Mouse (Mus musculus) heart, embryonic 10.5 days (tissue): ENCODE results near the gene Zfp574. TPM values are rescaled to one million over a fixed set of nuclear protein-coding genes. Genes with fewer than 3 reads are reported as not detected.

Source experiments
- DNase-seq: peaks from one replicate; pipeline ENCODE4 v3.0.0-alpha.2; 2017; ENCODE audit warnings: low spot score
- H3K27ac ChIP-seq: fragments of 300-500 bp; sonication (generic); 2 replicates; pipeline ENCODE4 v1.5.1; 2016; ENCODE audit warnings: mild to moderate bottlenecking
- H3K27me3 ChIP-seq: fragments of 300-500 bp; sonication (generic); 2 replicates; pipeline ENCODE4 v1.6.1; 2016; ENCODE audit warnings: mild to moderate bottlenecking; ENCODE audit not compliant: poor library complexity, insufficient read depth, severe bottlenecking
- H3K36me3 ChIP-seq: fragments of 300-500 bp; sonication (generic); 2 replicates; pipeline ENCODE4 v1.6.1; 2016; ENCODE audit warnings: mild to moderate bottlenecking, moderate library complexity
- H3K4me1 ChIP-seq: fragments of 300-500 bp; sonication (generic); 2 replicates; pipeline ENCODE4 v1.6.1; 2016; ENCODE audit warnings: mild to moderate bottlenecking
- H3K4me3 ChIP-seq: fragments of 300-500 bp; sonication (generic); 2 replicates; pipeline ENCODE4 v1.5.1; 2016; ENCODE audit warnings: mild to moderate bottlenecking, moderate library complexity
- H3K9me3 ChIP-seq: fragments of 300-500 bp; sonication (generic); 2 replicates; pipeline ENCODE4 v1.6.1; 2016; ENCODE audit warnings: mild to moderate bottlenecking, moderate library complexity
- WGBS: fragments of 180-500 bp; shearing (Covaris S2); methylation state at CpG from one replicate; pipeline ENCODE4 v1.1.7; 2016; 5-methylcytosine and 5-hydroxymethylcytosine counted together
- polyA plus RNA-seq: library from polyadenylated mRNA; unstranded; fragments of >200 nt; fragmentation: Nextera tagmentation; extraction: Ambion mirVana; gene quantifications from 2 replicates; pipeline ENCODE4 v1.2.1, GENCODE M21; 2016

The Zfp574 gene
- polyA plus RNA-seq, 1 experiment from 2014 or later: 30.2 TPM

DNA sequence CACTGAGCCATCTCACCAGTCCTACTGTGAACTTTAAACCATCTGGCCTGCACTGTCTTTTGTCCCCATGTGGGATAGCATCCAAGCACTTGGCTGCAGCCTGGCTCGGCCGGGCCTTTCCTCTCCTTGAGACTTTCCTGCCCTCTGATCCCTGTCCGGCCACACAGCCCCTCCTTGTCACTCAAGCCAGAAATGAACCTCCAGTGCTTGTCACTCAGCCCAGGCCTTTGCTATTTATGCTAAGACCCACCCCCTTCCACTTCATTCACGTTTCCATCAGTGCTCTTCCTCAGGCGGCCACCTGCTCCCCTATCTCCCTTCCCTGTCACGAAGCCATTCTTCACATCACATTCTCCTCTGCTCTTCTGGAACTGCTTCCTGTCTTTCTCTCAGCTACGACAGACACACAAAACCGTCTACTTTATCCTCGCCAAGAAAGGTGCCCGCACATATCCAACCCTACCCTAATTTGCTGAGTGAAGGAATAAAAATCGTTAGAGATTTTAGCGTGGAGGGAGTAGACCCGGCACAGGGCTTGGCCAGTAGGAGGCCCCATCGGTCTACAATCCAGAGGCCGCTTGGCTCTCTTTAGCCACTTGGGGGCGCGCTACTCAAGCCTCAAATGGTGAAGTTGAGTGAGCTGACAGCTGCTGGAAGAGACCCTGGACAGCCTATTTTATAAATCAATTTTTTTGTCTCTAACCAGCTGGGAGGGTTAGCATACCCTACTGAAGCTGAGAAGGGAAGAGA, 33.2 kb downstream of the Zfp574 start:
- H3K27me3 ChIP-seq: peaks cover 18% of the 10 kb centered on the region; the same call in 1 of the 2 replicates
- H3K9me3 ChIP-seq: no peaks in the 10 kb centered on the region
- H3K36me3 ChIP-seq: no peaks in the 10 kb centered on the region
- DNase-seq: peak; percentile 88
- no peak overlapping the region for H3K4me3 ChIP-seq
- no peak overlapping the region for H3K27ac ChIP-seq
- H3K4me1 ChIP-seq: peaks cover 28% of the 10 kb centered on the region
- 15% methylated on average over 17 of the region's 17 CpGs for WGBS

DNA sequence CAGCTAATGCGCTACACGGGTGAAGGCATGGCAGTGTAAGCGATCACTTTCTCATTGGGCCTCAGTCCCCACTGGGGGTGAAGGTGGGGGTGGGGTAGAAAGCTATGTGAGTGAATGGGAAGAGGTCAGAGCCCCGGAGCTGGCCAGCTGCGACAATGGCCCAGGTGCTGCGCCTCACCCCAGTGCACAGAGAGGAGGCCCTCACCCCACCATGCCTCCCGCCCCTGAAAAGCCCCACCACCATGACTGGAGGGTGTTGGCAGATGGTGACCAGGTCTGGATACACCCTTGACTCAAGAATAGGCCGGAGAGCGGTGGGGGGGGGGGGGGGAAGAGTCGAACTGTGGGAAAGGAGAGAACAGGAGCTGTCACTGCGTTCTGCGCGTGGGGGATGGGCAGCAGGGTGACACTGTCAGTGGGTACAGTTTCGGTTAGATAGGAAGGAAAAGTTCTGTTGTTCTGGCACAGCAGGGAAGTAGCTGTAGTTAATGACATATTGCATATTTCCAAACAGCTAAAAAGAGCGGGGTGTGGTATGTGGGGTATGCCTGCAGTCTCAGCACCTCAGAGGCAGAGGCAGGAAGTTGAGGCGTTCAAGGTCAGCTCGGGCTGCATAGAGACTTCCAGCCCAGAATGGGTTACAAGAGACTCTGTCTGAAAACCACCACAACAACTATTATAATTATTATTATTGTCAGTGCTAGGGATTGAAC, 34.6 kb downstream of the Zfp574 start:
- DNase-seq: peak; percentile 81
- Histone ChIP-seq H3K27ac (peak overlapping the region; percentile 77), H3K27me3 (peaks cover 18% of the 10 kb centered on the region; the same call in 1 of the 2 replicates), H3K4me3 (peak overlapping the region; percentile 27; the same call in 1 of the 2 replicates), H3K4me1 (peaks cover 29% of the 10 kb centered on the region), H3K9me3 (no peaks in the 10 kb centered on the region), H3K36me3 (no peaks in the 10 kb centered on the region)
- 34% methylated on average over 16 of the region's 17 CpGs for WGBS

DNA sequence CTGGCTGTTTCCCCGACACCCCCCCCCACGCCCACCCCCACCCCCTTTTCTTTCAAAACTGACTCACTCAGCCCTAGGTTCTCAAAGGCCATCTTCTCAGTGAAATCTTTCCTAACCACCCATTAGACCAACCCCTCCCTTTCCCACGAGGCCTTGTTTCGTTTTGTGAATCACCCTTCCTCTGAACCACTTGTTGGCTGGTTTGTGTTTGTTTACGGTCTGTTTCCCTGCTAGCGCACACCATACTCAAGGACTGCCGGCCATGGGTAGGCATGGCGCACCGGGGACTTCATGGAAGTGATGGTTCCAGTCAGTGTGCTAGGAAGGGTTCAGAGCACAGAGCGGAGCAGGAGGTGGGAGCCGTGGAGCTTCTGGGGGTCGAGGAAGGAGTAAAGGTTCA, 37.0 kb downstream of the Zfp574 start:
- H3K4me3 ChIP-seq: no peak overlapping the region
- 75% methylated on average over 12 of the region's 12 CpGs for WGBS
- DNase-seq: no peak
- H3K27me3 ChIP-seq: peaks cover 8% of the 10 kb centered on the region; the same call in 1 of the 2 replicates
- H3K36me3 ChIP-seq: no peaks in the 10 kb centered on the region
- H3K27ac ChIP-seq: no peak overlapping the region
- H3K9me3 ChIP-seq: no peaks in the 10 kb centered on the region
- H3K4me1 ChIP-seq: peaks cover 29% of the 10 kb centered on the region

DNA sequence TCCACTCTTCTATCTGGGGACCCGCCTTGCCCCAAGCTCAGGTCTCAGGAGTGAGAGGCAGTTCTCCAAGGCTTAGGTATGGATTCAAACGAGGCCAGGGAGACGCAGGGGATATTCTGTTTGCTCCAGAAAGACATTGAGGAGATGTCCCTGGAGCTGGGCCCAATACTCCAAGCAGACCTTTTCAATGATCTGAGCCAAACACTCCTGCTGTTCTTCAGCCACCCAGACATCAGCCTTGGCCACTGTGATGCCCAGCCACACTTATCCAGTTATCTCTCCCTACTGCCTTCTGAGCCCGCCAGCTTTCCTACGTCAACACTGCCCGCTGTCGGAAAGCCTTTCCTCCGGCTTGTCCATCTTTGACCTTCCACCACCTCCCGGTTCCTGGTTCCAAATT, 38.0 kb downstream of the Zfp574 start:
- peaks cover 10% of the 10 kb centered on the region for H3K27me3 ChIP-seq
- no peak overlapping the region for H3K27ac ChIP-seq
- no peaks in the 10 kb centered on the region for H3K9me3 ChIP-seq
- H3K4me1 ChIP-seq: peaks cover 28% of the 10 kb centered on the region
- no peaks in the 10 kb centered on the region for H3K36me3 ChIP-seq
- WGBS: 70% methylated on average over 9 of the region's 9 CpGs
- H3K4me3 ChIP-seq: no peak overlapping the region
- DNase-seq: no peak

DNA sequence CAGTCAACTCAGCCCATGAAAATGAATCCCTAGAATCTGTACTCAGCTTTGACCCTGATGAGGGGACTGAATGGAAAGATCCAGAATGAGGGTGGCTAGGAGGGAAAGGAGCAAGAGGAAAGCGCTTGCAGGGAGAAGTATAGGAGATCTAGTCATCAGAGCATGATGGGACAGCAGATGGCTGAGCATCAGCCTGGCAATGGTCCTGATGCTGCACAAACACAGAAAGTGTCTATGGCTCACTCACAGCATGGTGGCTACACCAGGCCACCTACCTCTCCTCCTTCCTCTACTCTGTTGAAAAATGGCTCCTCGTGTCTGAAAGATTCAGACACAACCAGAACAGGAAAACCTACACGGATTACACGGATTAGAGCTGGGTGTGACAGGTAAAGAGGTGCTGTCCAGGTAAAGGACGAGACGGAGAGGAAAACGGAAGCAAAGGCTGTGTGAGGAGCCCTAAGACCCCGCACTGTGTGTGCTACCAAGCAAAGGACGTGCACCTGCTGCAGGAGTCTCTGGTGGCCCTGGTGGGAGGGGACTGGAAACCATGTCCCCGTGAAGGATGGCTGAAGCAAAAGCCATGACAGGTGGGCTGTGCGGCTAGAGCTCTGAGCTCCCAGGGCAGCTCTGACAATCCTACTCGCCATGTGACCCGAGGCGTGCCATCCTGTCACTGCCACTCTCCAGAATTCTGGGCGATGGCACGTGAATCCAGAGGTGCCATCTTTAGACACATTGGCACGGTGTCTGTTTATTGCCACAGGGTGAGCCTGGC, 40.0 kb downstream of the Zfp574 start:
- DNase-seq: no peak
- no peaks in the 10 kb centered on the region for H3K9me3 ChIP-seq
- WGBS: 84% methylated on average over 17 of the region's 17 CpGs
- H3K4me3 ChIP-seq: no peak overlapping the region
- peaks cover 25% of the 10 kb centered on the region for H3K27me3 ChIP-seq
- H3K27ac ChIP-seq: no peak overlapping the region
- peaks cover 18% of the 10 kb centered on the region for H3K4me1 ChIP-seq
- H3K36me3 ChIP-seq: no peaks in the 10 kb centered on the region

DNA sequence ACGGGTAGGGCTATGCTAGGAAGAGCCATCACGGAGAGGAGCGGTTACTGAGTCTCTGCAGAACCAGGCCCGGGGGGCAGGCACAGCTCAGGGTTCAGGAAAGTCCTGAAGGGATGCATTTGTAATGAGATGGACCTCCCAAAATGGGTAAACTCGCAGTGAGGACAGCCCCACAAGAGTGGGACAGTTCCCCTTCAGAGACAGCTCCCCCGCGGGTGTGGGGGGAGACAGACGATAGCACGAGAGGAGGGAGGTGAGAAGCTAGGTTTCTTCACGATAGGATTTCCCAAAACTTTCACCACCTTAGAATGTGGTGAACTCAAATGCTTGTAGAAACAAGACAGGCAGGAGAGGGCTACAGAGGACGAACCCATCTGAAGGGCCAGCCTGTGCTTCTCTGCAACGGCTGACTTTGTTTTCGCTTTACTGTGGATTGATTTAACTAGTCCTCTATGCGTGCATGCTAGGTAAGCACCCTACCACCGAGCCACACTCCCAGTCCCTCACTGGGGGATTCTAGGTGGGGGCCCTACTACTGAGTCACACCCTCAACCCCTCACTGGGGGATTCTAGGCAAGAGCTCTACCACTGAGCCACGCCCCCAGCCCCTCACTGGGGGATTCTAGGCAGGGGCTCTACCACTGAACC, 40.7 kb downstream of the Zfp574 start:
- H3K9me3 ChIP-seq: no peaks in the 10 kb centered on the region
- H3K36me3 ChIP-seq: no peaks in the 10 kb centered on the region
- H3K27ac ChIP-seq: no peak overlapping the region
- 77% methylated on average over 16 of the region's 16 CpGs for WGBS
- peaks cover 25% of the 10 kb centered on the region for H3K27me3 ChIP-seq
- no peak overlapping the region for H3K4me3 ChIP-seq
- DNase-seq: no peak
- peaks cover 12% of the 10 kb centered on the region for H3K4me1 ChIP-seq

DNA sequence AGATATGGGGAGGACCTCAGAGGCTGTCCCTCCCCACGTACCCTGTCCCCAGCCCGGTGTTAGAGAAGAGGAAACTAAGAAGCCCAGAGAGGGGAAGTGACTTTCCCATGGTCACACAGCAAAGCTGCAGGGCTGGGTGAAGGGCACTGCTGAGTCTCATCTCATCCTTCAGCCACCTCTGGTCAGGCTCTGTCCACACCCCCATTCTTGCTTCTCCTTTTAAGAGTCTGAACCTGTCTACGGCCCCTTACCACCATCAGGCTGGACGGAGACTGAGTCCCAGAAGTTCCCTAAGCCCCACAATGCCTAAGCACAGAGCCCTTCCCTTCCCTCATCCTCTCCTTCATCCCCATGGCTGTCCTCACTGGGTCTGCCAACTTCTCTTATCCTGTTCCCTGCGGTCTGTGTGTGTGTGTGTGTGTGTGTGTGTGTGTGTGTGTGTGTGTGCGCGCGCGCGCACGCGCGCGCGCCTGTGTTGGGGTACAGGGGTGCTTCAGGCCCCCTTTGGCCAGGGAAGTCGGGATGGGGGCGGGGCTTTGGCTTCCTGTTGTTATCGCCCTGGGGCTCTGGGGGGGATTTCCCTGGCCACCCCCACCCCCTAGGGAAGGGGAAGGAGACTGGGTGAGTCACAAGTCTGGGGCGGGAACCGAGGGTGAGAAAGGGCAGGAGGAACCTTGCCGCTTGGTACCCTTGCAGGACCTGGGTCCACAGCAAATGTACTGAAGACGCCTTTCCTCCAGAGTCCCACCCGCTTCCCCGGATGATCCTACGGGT, 47.9 kb downstream of the Zfp574 start:
- Histone ChIP-seq H3K4me3 (no peak overlapping the region), H3K9me3 (no peaks in the 10 kb centered on the region), H3K27ac (0 out of 2 replicates have a peak overlapping the region, but pooled peaks have one; percentile 10), H3K36me3 (no peaks in the 10 kb centered on the region), H3K4me1 (peaks cover 26% of the 10 kb centered on the region), H3K27me3 (peaks cover 19% of the 10 kb centered on the region)
- WGBS: 62% methylated on average over 25 of the region's 25 CpGs
- DNase-seq: no peak

DNA sequence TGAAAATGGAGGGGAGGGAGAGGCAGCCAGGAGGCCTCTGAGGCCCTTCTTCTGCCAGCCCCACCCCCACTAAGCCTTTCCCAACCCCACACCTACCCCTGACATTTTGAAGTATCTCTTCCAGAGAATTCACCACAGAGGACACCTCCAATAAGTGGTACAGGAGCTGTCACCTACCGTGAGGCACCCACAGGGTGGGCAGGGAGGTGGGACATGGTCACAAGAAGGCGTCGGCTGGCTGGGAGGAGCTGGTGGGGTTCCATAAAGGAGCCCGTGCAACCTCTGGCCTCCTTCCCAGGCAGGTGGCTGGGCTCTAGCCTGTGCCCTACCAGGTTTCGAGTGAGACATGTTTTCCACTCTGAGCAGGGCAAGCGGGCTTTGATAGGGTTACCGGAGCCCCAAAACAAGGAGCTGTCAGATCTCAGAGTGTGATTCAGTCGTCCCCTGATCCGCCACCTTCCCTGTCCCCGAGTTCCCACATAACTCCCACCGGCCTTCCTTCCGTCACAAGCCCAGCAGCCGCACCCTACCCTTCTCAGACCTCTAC, 48.9 kb downstream of the Zfp574 start:
- no peak overlapping the region for H3K4me3 ChIP-seq
- H3K27me3 ChIP-seq: peaks cover 8% of the 10 kb centered on the region
- peaks cover 22% of the 10 kb centered on the region for H3K4me1 ChIP-seq
- peak overlapping the region; percentile 8; the same call in 1 of the 2 replicates for H3K27ac ChIP-seq
- WGBS: 63% methylated on average over 13 of the region's 13 CpGs
- no peaks in the 10 kb centered on the region for H3K9me3 ChIP-seq
- H3K36me3 ChIP-seq: no peaks in the 10 kb centered on the region
- DNase-seq: no peak

DNA sequence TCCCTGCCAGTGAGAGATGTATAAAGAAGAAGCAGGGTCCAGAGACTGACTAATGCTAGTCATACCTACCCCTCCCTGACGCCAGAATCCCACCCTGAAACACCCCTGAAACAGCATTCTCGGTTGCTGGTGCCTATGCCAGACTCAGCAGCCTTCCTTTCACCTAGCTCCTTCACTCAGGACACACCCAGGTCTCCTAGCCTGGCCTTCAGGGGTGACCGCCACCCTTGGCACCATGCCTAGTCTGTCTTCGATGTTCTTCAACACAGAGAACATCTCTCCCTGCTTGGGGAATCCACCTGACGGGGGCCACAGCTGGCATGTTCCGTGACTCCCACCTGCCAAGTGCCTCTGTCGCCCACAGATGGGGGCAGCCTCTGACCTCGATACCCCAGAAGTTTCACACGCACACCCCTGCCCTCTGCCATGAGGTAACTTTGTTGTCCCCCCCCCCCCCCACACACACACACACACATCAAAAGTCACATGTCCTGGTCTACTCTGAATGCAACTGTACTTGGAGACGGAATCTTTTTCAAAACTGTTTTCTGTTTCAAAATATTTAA, 53.4 kb downstream of the Zfp574 start:
- Histone ChIP-seq H3K9me3 (no peaks in the 10 kb centered on the region), H3K36me3 (no peaks in the 10 kb centered on the region), H3K4me3 (no peak overlapping the region), H3K27ac (no peak overlapping the region), H3K27me3 (peaks cover 25% of the 10 kb centered on the region), H3K4me1 (peaks cover 6% of the 10 kb centered on the region)
- no peak for DNase-seq
- WGBS: 79% methylated on average over 10 of the region's 10 CpGs

DNA sequence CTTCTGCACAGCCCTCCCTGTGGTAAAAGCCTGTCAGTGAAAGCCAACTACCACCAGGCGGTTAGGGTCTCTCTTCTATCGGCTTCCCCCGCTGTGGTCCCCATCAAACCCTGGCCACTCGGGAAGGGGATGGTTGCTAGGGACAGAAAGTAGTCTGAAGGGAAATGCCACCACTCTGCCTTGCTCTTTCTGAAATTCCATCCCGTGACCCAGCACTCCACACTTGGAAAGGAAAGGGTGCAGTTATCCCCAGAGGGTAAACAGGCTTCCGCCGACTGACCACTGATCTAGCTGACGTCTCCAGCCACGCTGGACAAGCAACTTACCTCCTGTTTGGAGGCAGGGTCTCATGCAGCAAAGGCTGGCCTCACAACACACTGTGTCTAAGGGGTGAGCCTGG, 55.6 kb downstream of the Zfp574 start:
- Histone ChIP-seq H3K4me1 (peaks cover 8% of the 10 kb centered on the region), H3K27ac (no peak overlapping the region), H3K27me3 (peaks cover 44% of the 10 kb centered on the region), H3K36me3 (no peaks in the 10 kb centered on the region), H3K4me3 (no peak overlapping the region), H3K9me3 (no peaks in the 10 kb centered on the region)
- no peak for DNase-seq
- 59% methylated on average over 9 of the region's 9 CpGs for WGBS

DNA sequence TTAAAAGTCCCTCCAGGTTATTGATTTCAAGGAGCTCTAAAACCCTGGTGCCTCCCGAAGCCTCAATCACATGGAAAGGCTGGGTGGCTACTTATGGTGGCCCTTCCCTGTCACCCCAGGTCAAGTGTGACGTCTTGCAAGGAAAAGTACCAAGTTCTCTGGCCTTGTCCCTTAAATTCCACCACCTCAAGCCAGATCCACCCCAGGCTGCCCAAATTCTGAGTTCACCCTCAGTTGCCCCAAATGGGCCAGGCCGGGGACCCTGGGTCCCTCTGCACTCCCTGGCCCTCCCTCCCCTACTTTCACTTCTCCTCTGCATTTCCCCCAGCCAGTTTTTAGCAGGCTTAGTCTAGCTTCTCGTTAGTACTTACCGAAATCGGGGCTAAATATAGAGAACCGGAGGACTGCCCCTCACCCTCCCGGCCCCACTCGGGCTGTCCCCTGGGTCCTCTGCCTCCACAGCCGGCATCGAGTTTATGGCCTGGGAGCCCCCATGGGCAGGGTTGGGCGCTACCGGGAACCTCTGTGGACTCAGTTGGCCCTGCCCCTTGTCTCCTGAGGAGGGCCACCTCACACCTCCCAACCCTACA, 57.1 kb downstream of the Zfp574 start:
- Histone ChIP-seq H3K4me3 (no peak overlapping the region), H3K4me1 (peaks cover 12% of the 10 kb centered on the region), H3K9me3 (no peaks in the 10 kb centered on the region), H3K27me3 (peaks cover 59% of the 10 kb centered on the region), H3K36me3 (no peaks in the 10 kb centered on the region), H3K27ac (no peak overlapping the region)
- no peak for DNase-seq
- WGBS: 50% methylated on average over 13 of the region's 13 CpGs
